In the genomic region with DNA sequence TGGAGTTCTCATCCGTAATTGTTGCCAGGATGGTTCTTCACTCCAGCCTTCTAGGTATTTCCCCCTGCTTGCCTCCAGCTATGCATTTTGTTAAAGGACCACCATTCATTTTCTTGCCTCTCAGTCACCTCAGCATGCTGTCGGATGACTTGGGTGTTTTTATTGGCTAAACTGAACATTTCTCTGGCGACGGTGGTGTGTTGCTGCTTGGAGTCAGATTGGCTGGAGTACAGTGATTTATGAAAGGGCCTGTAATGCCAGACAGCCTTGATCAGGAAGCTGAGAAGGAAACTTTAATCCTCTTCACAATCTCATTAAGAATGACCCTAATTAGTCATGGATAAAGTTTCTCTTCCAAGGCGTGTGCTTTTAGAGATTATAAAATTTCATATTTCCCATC, we compare ENCODE assay signal across 28 mouse cellular contexts. TPM values are rescaled to one million over a fixed set of nuclear protein-coding genes. Genes with fewer than 3 reads are reported as not detected.
DNase-seq lines count a peak whose midpoint lies in the region; ATAC-seq and TF ChIP-seq lines count a peak whose summit lies in the region.
"Had no signal": no experiment of that assay in that cellular context is flagged by ENCODE, and none has a peak within 500 bp of the region (broad histone marks: within the 10 kb centered on the region; RNA-seq: fewer than 3 reads in every experiment).

No protein-coding gene starts in this region.

- H3K27ac ChIP-seq in gastrocnemius, adult 2 months: peak overlapping the region; percentile 9
- H3K27ac ChIP-seq in heart, postnatal 0 days (ENCODE audit: low read depth): 0 out of 2 replicates have a peak overlapping the region, but pooled peaks have one; percentile 3
- no peak overlapping the region for H3K27ac ChIP-seq in midbrain, embryonic 11.5 days (ENCODE audit: low read depth, low read length)
- H3K27ac ChIP-seq: hindbrain, embryonic 13.5 days; neural tube, embryonic 15.5 days had no signal

- ATAC-seq in heart, postnatal 0 days (ENCODE audit: insufficient read depth, low read depth): no peak
- ATAC-seq in midbrain, embryonic 11.5 days (ENCODE audit: low FRiP score): no peak
- ATAC-seq: activated CD4-positive, CD25-positive, alpha-beta regulatory T cell, adult 4 months; CD4-positive, CD25-positive, alpha-beta regulatory T cell, adult 4 months; inflammation-experienced regulatory T-cells, adult 6 months; midbrain, embryonic 16.5 days had no signal

- no peak for TF ChIP-seq EP300 in heart, postnatal 0 days (IDR thresholded peaks at IDR 0.05; ENCODE audit: low read depth)

- no peaks in the 10 kb centered on the region for H3K9me3 ChIP-seq in heart, postnatal 0 days (replicated peaks; ENCODE audit: control insufficient read depth, low read length)
- no peaks in the 10 kb centered on the region for H3K9me3 ChIP-seq in midbrain, embryonic 11.5 days (ENCODE audit: control insufficient read depth, low read length)
- H3K9me3 ChIP-seq: embryonic facial prominence, embryonic 13.5 days; hindbrain, embryonic 13.5 days; neural tube, embryonic 15.5 days had no signal

- no peak for TF ChIP-seq CTCF in gastrocnemius, adult 2 months (IDR thresholded peaks at IDR 0.05)
- no peak for TF ChIP-seq CTCF in heart, postnatal 0 days (IDR thresholded peaks at IDR 0.05; ENCODE audit: low read depth)

- H3K4me3 ChIP-seq in gastrocnemius, adult 2 months: no peak overlapping the region
- no peak overlapping the region for H3K4me3 ChIP-seq in heart, postnatal 0 days (ENCODE audit: low read depth, low read length)
- no peak overlapping the region for H3K4me3 ChIP-seq in midbrain, embryonic 11.5 days (ENCODE audit: low read depth, low read length)
- H3K4me3 ChIP-seq: embryonic facial prominence, embryonic 13.5 days; hindbrain, embryonic 13.5 days; neural tube, embryonic 15.5 days had no signal

- no peaks in the 10 kb centered on the region for H3K27me3 ChIP-seq in heart, postnatal 0 days (ENCODE audit: control insufficient read depth, insufficient read depth, low read length)
- H3K27me3 ChIP-seq in midbrain, embryonic 11.5 days (ENCODE audit: control insufficient read depth, insufficient read depth, low read length): no peaks in the 10 kb centered on the region
- H3K27me3 ChIP-seq: embryonic facial prominence, embryonic 13.5 days; hindbrain, embryonic 13.5 days; neural tube, embryonic 15.5 days had no signal

- intact Hi-C loops in gastrocnemius, adult 2 months (cut with DNase I): no loop called here
- intact Hi-C loops in heart, postnatal 25 days (cut with DNase I): no loop called here

- H3K9ac ChIP-seq in heart, postnatal 0 days (replicated peaks; ENCODE audit: low read depth, low read length): no peak overlapping the region
- no peak overlapping the region for H3K9ac ChIP-seq in midbrain, embryonic 11.5 days (ENCODE audit: low read length)
- H3K9ac ChIP-seq: embryonic facial prominence, embryonic 13.5 days; hindbrain, embryonic 13.5 days; neural tube, embryonic 15.5 days had no signal

- DNase-seq in gastrocnemius, adult 2 months: no peak
- DNase-seq in gastrocnemius, postnatal 4 days (ENCODE audit: low spot score in 2 of 2): no peak
- peak; percentile 24 for DNase-seq in heart, postnatal 0 days (ENCODE audit: low spot score)
- DNase-seq in heart, postnatal 25 days (ENCODE audit: low spot score): no peak
- peak; percentile 39 for DNase-seq in kidney, postnatal 14 days
- DNase-seq in kidney, postnatal 36 days: no peak
- DNase-seq in fibroblast of lung, adult 2 months (ENCODE audit: low read depth): peak; percentile 65
- no peak for DNase-seq in midbrain, embryonic 11.5 days (ENCODE audit: low spot score, missing footprints)
- DNase-seq: adrenal gland, postnatal 14 days; cerebellum, adult 9-11 months; gastrocnemius, postnatal 10 days; lung, adult 18-20 months; right cerebral cortex, postnatal 25 days; thymus, postnatal 4 days had no signal

- H3K36me3 ChIP-seq in heart, postnatal 0 days (replicated peaks; ENCODE audit: control insufficient read depth, insufficient read depth, low read length): no peaks in the 10 kb centered on the region
- no peaks in the 10 kb centered on the region for H3K36me3 ChIP-seq in midbrain, embryonic 11.5 days (ENCODE audit: control insufficient read depth, insufficient read depth, low read length)
- H3K36me3 ChIP-seq: embryonic facial prominence, embryonic 13.5 days; hindbrain, embryonic 13.5 days had no signal

- 64% methylated on average over 5 of the region's 5 CpGs for WGBS in heart, postnatal 0 days
- WGBS in midbrain, embryonic 11.5 days: 90% methylated on average over 5 of the region's 5 CpGs

- H3K4me2 ChIP-seq in heart, postnatal 0 days (ENCODE audit: low read depth, low read length): no peak overlapping the region
- no peak overlapping the region for H3K4me2 ChIP-seq in midbrain, embryonic 11.5 days
- H3K4me2 ChIP-seq: embryonic facial prominence, embryonic 13.5 days; hindbrain, embryonic 13.5 days; liver, embryonic 11.5 days; neural tube, embryonic 15.5 days had no signal

- H3K4me1 ChIP-seq in heart, postnatal 0 days (ENCODE audit: control insufficient read depth, insufficient read depth): peaks cover 19% of the 10 kb centered on the region
- H3K4me1 ChIP-seq in midbrain, embryonic 11.5 days (ENCODE audit: control insufficient read depth, insufficient read depth, low read length): no peaks in the 10 kb centered on the region
- H3K4me1 ChIP-seq: neural tube, embryonic 15.5 days had no signal

RNA-seq across cellular contexts. Expression of a gene that starts 4.8 kb away (rescaled TPM):
- total RNA-seq in gastrocnemius, adult 2 months (2021): under 1 TPM; 0.13 to 0.22 TPM
- total RNA-seq in gastrocnemius, postnatal 4 days (2021): under 1 TPM in 1 of 2 experiments, not detected in 1; 0.13 TPM
- total RNA-seq in heart, postnatal 0 days (2014; rRNA removed; ENCODE audit: low replicate concordance): not detected in 2 replicates
- polyA plus RNA-seq in heart, postnatal 0 days (2015; fragmentation: Nextera tagmentation; extraction: Ambion mirVana): 0.10 and 0.12 TPM in 2 replicates
- not detected for total RNA-seq in heart, postnatal 25 days (2021)
- 0.12 TPM in 1 of 2 replicates, not detected in the other for polyA plus RNA-seq in midbrain, embryonic 11.5 days (2014; fragmentation: Nextera tagmentation; extraction: Ambion mirVana)
- total RNA-seq: adrenal gland, postnatal 14 days; ES-E14; layer of hippocampus, adult 18-20 months; left cerebral cortex, postnatal 25 days; megakaryocyte-erythroid progenitor cell, adult 5-6 weeks had no signal
- polyA plus RNA-seq: brain, embryonic 14.5 days; cortical plate, adult 2 months had no signal

Comparison
In these comparisons a context has a peak if more than half of its experiments do, and no peak if none do; other contexts are left out.
1. DNase-seq: peak in heart, postnatal 0 days (single experiment), kidney, postnatal 14 days (single experiment) and fibroblast of lung, adult 2 months (single experiment); none in gastrocnemius, adult 2 months (single experiment), gastrocnemius, postnatal 4 days (0 of 2), heart, postnatal 25 days (single experiment), kidney, postnatal 36 days (0 of 2) and midbrain, embryonic 11.5 days (single experiment).